Mouse (Mus musculus) activated CD4-positive, CD25-positive, alpha-beta regulatory T cell, adult 4 months (primary cell): ENCODE data around the gene Tfeb. TPM values are rescaled to one million over a fixed set of nuclear protein-coding genes. Genes with fewer than 3 reads are reported as not detected.

Experiments
- ATAC-seq: one replicate; pipeline ENCODE4 v1.8.0; 2017
- polyA plus RNA-seq, 2 experiments: library from polyadenylated mRNA; unstranded; fragments of 100-300 nt; shearing (Covaris generic); gene quantifications; one replicate each; pipeline ENCODE4 v1.2.1; 2017

The Tfeb gene
- polyA plus RNA-seq, 2 experiments from 2014 or later = 8.7 to 14.9 TPM

DNA sequence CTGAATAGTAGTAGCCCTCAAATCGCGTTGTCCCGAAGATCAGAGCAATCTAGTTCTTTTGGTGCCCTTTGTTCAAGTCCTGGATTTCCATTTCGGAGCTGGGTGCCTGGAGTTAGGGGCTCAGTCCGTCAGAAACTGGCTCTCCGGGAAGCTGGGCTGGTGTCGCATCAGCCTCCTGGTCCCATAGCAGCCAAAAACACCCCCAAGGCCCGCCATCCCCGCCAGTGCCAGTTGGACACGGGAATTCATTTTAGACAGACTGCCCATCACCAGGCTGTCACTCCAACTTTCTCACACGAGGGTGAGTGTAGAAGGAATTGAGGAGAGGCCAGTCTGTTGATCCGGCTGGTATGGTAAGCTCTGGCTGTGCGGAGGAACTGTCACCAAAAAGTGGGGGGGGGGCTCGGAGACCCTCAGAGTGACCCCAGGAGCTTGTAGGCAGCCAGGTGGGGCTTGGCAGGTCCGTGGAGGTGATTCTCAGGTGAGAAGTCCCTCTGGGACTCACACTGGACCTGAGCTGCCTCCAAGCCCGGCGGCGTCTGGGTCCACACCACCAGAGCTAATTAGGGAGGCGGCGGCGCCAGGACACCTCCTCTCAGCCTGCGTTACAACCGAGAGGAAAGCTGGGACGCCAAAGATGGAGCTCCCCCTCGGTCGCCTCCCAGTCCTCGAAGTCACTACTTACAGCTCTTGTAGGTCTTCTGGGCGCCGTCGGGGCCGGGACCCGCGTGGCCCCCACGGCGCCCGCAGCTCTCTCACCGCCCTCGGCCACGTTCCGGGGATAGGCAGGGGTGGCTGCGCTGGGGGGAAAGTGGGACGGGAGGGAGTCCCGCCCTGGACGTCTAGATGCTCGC lies 97.0 kb downstream of the Tfeb start:
- no peak for ATAC-seq

- ATAC-seq = no peak
These were observed 97.6 kb downstream of the Tfeb start, which contains the start of gene Mdfi for GRCm38 (mm10) chr17:47834482-47834767. Mdfi (minus strand) TSS chr17:47834691.

- ATAC-seq = no peak
These were observed 101.0 kb downstream of the Tfeb start for GRCm38 (mm10) chr17:47837808-47838207.

- no peak for ATAC-seq
These were observed 104.7 kb downstream of the Tfeb start for GRCm38 (mm10) chr17:47841521-47841920.

Other genes with a start within 250 kb of the Tfeb start
- 10 to 100 TPM; 51.5 to 61.3 TPM for gene Taf8, start 234.7 kb upstream of the Tfeb start, polyA plus RNA-seq
- 100 to 1,000 TPM; 133 to 141 TPM for gene Ccnd3, start 232.0 kb upstream of the Tfeb start, polyA plus RNA-seq
- 10 to 100 TPM in 1 of 2 experiments, 1 to 10 TPM in 1; 6.6 to 10.8 TPM for gene Bysl, start 125.5 kb upstream of the Tfeb start, polyA plus RNA-seq
- 10 to 100 TPM; 23.6 to 30.0 TPM for gene Med20, start 125.4 kb upstream of the Tfeb start, polyA plus RNA-seq
- 1 to 10 TPM in 1 of 2 experiments, under 1 TPM in 1; 0.89 to 1.1 TPM for gene Gm20517, start 125.4 kb upstream of the Tfeb start, polyA plus RNA-seq
- under 1 TPM; 0.60 to 0.71 TPM for gene Usp49, start 106.3 kb upstream of the Tfeb start, polyA plus RNA-seq
- gene Tomm6, start 48.6 kb upstream of the Tfeb start, polyA plus RNA-seq = 100 to 1,000 TPM; 297 to 309 TPM
- gene Frs3, start 48.0 kb upstream of the Tfeb start, polyA plus RNA-seq = not detected
- gene Gm21981, start 42.6 kb upstream of the Tfeb start, polyA plus RNA-seq = not detected
- not detected for gene Prickle4, start 42.3 kb upstream of the Tfeb start, polyA plus RNA-seq
- not detected for gene Pgc, start 10.2 kb upstream of the Tfeb start, polyA plus RNA-seq
- not detected for gene Mdfi, start 97.7 kb downstream of the Tfeb start, polyA plus RNA-seq
- 1 to 10 TPM; 3.8 to 4.6 TPM for gene Foxp4, start 187.6 kb downstream of the Tfeb start, polyA plus RNA-seq